Mouse (Mus musculus): ENCODE results near the gene Emc7. TPM values are rescaled to one million over a fixed set of nuclear protein-coding genes. Genes with fewer than 3 reads are reported as not detected.

Gene Emc7
- total RNA-seq, 4 experiments from 2014 or later, result 42.8 to 48.1 (median 46.4) TPM

DNA sequence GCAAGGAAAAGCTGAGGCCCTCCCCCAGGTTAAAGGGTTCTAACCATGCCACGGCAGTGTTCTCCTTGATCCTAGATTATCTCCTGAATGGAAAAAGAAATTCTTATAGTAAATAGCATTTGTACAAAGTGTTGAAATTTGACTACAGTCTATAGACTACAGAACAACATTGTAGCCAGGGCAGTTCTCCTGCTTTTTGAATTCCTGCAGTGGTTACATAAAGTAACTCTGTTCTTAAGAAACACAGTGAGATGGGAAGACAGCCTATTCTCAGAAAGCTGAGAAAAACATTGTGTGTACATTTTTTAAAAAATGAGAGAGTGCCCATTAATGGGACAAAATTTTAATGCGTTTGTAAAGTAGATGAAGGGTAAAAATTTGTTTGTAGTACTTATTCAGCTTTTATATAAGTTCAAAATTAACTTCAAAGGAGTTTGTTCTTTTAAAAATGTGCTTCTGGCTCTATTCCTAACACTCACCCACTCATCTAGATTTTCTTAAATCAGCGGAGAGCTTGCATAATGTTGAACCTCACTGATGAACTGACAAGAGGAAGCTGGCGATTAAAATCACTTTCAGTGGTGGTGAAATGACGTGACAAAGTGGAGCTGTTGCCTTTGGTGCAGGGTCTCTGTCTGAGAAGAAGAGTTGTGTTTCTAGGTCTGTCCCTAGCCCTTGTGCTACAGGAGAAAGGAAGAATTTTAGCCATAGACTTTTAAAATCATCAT is 20.4 kb downstream of the Emc7 start:
- no peak for DNase-seq (ENCODE audit: low spot score in 2 of 2)

DNA sequence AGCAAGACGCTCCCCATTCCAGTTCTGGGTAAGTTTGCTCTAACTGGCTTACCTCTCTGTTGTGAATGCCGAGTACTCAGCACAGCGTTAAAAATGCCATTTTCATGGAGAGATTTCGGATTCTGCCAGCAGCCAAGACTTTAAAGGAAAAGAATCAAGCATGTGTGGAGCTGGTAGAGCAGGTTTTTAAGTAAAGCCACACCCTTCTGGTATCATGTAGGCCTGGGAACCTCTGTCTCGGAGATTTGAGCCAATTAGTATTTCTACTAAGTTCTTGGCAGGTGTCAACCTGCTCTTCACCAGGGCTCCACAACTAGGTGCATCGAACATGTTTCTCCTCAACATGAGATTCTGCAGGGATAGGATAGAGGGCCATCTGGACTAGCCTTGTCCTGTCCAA is 21.8 kb downstream of the Emc7 start:
- no peak for DNase-seq (ENCODE audit: low spot score in 2 of 2)

DNA sequence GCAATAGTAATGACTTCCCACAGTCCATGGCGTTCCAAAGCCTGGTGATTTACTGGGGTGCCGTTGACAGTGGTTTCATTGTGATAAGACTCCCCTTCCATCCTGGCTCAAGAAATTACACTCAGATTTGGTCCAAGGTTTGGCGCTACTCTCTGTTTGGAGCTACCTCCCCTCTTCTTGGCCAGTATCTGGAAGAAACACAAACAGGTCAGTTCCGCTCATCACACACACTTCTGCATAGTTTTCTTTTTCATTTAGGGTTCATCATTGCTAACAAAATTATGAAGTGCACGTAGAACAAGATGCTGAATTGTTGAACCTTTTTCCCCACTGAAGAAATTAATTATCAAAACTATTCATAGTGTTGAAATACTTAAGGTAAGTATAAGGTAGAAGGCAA is 25.9 kb downstream of the Emc7 start, which contains the start of gene Chrm5:
TSS of gene Chrm5 (minus strand) at position 101 of the 400 bp plus-strand sequence.
- no peak for DNase-seq (ENCODE audit: low spot score in 2 of 2)

DNA sequence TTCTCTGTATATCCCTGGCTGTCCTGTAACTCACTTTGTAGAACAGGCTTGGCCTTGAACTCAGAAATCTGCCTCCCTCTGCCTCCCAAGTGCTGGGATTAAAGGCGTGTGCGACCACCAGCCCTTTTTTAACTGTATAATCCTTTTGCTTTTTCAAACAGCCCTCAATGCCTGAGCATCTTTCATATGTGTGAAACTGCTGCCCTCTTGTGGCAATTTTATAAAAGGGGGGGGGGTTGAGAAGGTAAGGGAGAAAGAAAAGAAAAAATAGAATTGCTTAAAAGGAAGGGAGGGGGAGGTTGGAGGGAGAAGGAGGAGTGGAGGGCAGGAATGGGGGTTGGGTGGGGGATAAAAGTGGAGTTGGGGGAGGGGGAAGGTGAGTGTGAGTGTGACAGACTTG is 26.8 kb downstream of the Emc7 start:
- DNase-seq (ENCODE audit: low spot score in 2 of 2), result no peak

DNA sequence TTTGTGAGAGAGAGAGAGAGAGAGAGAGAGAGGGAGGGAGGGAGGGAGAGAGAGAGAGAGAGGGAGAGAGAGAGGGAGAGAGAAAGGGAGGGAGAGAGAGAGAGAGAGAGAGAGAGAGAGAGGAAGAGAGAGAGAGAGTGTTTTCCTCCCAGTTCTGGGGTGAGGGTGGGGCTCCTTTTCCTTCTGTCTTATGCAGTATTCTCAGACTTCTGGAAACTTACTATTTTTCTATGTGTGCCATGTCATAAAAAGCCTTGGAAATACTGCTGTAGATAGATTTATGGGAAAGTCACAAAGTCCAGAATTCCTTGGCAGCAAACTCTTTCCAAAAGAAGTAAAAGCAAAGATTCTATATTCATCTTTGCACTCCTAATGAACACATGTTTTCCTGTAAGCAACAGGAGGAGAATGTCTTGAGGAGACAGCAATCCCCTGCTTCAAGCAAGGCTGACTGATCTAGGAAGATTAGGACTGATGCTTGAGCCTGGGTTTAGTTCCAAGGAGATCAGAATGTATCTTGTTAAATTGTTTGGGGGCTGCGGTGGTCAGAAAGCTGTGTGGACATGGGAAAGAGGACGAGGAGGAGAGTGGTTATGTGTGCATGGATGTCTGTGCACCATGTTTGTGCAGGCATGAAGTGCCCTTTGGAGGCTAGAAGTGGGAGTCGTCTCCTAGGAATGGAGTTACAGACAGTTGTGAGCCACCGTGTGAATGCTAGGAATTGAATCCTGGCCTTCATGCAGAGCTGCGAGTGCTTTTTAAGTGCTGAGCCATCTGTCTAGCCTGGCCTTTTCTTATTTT is 27.9 kb downstream of the Emc7 start:
- no peak for DNase-seq (ENCODE audit: low spot score in 2 of 2)

DNA sequence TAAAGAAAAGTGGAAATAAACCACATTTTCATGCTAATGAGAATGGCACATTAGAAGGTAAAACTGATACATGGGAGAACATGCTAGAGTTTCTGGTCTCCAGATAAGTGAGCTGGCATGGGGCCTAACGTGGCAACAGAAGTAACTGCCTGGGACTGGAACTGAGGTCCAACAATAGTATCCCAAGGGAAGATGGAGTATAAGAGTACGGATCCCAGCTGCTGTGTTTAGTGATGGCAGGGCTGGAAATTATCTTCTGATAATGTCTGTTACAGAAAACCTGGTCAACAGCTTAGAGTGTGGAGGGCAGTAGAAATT is 28.5 kb downstream of the Emc7 start:
- DNase-seq (ENCODE audit: low spot score in 2 of 2), result no peak

DNA sequence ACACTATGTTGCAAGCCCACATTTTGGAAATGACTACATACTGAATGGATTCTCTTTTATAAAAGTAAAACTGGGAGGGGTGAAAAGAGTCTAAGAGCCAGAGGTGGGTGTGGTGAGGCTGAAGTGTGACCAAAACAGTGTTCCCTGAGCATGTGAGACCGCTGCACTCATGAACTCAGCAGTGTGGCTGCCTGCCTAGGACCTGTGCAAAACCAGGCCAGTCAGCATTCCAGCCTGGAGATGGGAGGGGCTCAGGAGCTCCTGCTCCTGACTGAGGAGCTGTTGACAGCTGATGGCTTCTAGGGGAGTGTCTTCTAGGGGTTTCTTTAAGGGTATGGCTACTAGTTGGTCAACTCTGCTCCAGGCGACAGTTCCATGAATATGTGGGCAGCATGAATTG is 30.1 kb downstream of the Emc7 start:
- DNase-seq (ENCODE audit: low spot score in 2 of 2), result no peak

DNA sequence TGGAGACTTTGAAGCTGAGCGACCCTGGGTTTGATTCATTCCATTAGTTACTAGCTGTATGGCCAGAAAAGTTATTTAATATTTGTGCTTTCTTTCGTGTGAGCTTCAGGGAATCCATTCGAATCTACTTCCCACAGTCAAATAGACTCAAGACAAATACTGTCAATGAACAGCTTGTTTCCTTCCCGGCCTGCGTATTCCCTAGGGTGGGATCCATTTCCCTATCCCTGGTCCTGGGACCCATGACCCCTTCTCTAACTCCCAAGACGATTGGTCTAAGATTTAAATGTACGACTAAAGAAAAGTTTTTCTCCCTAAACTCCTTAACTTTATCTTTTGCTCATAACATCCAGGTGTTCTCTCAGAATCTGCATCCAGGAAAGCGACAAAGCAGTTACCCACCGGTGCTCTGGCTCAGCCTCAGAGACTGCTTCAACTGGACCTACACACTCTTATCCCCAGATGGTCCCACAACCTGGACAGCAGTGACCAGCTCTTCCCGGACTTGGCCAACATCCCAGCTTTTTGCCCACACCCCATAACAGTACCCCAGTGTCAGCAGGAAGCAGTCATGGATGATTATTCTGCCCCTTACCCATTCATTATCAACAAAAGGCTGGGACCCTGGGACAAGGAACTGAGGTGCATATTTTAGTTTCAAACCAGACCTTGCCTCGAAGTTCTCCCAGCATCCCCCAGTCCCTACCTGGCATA is 35.8 kb downstream of the Emc7 start:
- DNase-seq (ENCODE audit: low spot score in 2 of 2), result no peak

DNA sequence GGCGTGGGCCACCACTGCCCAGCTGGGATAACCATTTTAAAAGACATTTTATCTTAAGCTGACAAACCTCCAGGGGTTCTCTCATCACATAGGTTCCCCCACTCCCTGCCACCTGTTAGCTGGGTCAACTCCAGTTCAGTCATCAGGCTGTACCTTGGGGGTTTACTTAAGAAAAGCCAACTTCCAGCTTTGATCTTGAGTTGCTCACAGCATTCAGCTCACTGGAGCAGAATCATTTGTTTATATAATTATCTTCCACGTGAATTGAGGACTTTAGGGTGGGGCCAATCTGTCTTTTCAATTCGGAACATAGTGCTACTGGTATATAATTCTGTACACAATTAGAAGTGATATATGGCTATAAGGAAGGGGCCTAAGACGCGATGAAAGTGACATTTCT is 36.8 kb downstream of the Emc7 start:
- DNase-seq (ENCODE audit: low spot score in 2 of 2), result no peak

DNA sequence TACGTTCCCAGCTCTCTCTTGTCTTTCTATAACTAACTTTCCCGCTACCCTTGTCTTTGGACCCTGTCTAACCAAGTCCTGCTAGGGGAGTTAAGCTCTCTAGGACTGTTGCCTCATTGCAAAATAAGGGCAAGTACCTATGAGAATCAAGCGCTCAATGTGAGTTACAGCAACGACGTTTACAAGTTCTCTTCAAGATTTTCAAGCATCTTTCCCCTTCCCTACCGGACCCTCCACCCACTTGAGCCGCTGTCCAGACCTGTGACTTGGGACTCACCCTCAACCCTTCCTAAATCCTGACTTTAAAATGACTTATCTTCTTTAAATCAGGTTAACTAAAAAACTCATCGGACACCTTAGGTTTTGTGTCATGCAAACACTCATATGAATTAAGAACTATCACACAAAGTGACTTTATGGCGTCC is 37.6 kb downstream of the Emc7 start:
- no peak for DNase-seq (ENCODE audit: low spot score in 2 of 2)

DNA sequence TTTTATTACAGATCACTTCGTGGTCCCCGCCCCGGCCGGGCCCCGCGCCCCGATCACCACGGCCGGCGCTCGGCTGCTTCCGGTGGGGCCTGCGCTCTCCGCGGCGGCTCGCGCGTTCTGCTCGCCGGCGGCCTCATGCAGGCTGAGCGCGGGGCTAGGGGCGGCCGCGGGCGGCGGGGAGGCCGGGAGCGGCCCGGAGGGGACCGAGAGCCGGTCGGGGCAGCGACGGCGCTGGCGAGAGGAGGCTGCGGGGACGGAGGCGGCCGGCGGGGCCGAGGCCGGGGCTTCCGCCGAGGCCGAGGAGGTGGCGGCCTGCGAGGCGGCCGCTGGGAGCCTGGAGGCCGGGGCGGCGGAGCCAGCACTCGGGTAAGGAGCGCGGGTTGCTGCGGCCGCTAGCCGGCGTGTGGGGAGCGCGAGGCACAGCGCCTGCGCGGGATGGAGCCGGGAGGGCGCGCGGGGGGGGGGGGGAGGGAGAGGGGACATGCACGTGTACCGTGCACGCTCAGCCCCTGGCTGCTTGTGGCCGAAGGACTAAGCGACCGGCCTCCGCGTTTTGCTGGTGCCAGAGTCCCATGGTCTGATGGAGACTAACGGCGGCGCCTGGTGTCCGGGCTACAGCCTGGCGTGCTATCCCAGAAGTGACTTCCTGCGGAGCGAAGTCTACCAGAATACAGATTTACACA is 38.2 kb downstream of the Emc7 start, which contains the start of gene Aven:
TSS of gene Aven (plus strand) at position 109 of the 683 bp plus-strand sequence.
- DNase-seq (ENCODE audit: low spot score in 2 of 2), result peak; percentile 53 to 76

DNA sequence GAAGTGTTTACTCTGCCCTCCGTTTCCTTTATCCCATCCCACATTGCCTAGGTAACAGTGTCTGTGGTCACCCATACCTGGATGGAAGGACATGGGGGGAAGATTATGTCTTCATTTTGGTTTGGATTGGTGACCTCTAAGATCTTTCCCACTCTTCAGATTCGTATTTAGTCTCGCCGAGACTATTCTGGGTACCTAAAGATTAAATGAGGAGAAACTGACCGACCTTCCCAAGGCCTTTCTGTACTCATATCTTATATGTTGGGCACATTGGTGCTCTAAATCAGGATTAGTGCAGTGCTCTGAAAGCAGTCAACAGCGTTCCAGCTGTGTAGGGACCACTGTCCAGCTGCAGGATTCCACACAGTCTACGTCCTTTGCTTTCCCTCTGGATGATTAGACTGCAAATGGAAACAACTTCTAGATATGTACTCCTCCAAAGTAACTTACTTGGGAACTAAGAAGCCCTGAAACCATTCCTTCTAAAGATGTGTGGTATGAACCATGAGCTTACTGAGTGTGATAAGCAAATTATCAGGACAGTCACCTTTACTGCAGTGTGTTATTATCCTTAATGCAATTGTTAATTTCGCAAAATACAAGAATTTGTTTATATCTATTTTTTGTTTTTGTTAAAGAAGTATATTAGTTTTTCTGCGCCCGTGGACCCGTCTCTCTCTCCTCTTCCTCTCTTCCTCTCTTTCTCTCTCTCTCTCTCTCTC is 38.9 kb downstream of the Emc7 start:
- no peak for DNase-seq (ENCODE audit: low spot score in 2 of 2)

DNA sequence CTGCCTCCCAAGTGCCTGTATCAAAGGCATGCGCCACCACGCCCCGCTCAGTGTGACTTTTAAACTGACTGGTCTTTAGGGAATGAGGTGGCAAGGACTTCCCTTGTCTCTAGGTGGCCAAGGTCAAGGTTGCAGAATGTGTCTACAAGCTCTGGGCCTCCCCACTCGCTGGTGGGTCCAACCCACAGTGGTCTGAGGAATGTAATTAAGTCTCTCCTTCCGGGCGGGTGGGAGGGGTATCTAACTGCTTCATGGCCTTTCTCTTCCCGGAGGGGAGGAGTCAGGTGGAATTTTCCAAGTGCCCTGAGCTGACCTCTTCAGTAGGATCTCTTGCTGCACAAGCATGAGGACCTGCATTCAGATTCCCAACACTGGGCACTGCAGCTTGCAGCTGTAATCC is 43.1 kb downstream of the Emc7 start:
- no peak for DNase-seq (ENCODE audit: low spot score in 2 of 2)

DNA sequence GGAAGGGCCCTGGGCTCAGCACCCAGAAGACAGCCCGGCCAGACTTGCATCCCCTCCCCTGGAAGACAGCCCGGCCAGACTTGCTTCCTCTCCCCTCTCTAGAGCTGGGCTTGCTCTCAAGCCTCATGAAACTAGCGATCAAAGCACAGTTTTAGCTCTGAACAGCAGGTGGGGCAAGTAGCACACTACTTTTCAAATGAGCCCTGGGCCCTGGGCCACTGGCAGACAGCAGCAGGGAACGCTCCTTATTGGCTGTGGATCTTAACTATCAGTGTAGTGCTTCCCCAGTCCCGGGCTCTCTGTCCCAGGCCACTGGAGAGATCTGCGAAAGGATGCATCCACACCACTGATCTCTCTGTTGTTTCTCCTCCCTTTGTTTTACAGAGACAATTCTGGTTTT is 46.4 kb downstream of the Emc7 start:
- peak; percentile 72 to 77 for DNase-seq (ENCODE audit: low spot score in 2 of 2)

DNA sequence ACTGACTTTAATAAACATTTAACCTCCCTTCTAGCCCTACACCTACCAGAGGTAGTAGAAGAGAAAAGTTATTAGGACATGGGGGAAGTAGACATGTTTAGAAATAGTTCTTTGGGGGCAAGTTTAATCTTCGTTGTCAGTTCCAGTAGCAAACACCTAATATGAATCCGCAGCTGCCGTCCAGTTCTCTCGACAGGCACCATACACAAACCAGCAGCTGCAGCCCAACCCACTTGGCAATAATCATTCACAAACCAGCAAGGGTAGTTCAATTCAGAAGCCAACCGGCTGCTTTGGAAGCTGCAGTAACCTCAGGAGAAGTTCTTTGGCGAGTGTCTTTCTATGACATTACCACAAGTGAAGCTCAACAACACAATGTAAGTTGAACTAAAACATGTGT is 49.2 kb downstream of the Emc7 start:
- no peak for DNase-seq (ENCODE audit: low spot score in 2 of 2)

DNA sequence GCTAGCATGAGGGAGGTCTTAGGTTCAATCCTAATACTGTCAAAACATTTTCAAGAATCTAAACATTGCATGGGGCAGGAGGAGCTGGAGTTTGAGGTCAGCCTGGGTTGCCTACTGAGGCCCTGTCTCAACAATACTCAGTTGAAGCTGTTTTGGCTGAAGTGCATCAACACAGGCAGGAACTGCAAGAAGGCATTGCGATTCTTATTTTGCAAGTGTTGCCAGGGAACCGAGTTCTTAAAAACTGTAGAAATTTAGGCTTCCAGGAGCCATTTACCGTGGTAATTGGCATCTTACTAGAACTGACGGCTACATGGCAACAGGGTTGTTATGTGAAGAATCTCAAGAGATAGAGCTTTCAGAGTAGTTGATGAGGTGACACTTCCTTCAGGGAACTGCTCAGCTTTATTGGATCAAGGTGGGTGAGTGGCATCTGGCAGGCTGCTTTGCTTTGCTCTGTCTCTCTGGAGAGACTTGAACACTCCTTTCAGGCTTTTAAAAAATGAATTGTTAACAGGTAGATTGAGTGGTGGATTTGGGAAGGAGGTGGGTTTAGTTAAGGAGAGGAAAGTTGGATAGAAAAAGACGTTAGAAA is 52.1 kb downstream of the Emc7 start:
- DNase-seq (ENCODE audit: low spot score in 2 of 2), result no peak

DNA sequence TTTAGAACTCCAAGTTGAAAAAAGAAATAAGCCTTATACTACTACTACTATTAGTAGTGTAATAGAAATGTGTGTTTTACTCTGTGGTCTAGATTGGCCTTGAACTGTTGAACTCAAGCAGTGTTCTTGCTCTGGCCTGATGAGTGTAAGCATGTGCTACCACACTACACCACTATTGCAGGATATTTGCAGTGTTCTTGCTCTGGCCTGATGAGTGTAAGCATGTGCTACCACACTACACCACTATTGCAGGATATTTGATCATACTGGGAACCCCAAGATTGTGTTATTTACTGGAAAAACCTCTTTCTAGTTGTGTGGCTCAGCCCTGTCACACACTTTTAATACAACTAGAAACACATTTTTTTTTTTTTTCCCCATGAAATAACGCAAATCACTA is 52.6 kb downstream of the Emc7 start:
- DNase-seq (ENCODE audit: low spot score in 2 of 2), result no peak

DNA sequence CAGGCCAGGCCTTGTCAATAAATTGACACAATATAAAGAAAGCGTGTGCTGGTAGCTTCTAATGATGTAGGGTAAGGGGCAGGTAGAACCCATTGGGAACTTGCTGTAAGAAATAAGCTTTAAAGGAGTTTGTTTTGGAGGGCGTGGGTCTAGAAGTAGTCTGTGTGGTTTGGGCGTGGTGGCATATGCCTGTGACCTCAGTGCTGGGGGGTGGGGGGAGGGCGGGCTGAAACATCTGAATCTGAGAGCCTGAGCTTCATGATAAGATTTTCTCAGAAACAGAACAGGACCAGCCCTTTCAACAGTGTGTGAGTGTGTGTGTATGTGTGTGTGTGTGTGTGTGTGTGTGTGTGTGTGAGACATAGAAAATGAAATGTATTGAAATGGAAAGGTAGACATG is 55.3 kb downstream of the Emc7 start:
- DNase-seq (ENCODE audit: low spot score in 2 of 2), result no peak

DNA sequence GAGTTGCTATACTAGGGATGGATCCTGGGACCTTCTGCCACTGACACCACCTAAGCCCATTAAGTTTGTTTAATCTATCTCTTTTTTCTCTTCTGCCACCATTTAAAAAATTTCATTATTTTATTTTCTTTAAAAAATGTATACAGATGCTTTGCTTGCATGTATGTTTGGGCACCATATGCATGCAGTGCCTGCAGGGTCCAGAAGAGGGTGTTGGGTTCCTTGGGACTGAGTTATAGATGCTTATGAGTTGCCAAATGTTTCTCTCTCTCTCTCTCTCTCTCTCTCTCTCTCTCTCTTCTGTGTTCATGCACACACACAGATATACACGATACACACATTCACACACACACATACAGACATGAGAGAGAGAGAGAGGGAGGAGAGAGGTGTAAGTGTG is 58.2 kb downstream of the Emc7 start:
- no peak for DNase-seq (ENCODE audit: low spot score in 2 of 2)

DNA sequence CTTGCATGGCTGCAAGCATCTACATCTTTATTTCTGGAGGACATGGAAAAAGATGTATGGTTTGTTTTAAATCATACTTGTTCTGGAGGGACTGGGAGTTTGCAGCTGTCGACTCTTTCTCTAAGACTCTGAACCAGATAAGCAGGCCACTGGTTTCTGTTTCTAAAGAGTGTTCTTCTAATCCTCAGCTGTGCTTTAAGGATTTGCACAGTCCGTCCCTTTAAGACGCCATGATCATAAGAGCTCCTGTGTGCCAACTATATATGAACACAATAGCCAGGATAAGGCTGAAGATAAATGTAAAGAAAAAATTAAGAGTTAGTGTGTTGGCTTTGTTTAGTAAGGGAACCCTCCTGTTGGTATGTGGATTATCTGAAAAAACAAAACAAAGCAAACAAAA is 61.9 kb downstream of the Emc7 start:
- DNase-seq (ENCODE audit: low spot score in 2 of 2), result no peak

DNA sequence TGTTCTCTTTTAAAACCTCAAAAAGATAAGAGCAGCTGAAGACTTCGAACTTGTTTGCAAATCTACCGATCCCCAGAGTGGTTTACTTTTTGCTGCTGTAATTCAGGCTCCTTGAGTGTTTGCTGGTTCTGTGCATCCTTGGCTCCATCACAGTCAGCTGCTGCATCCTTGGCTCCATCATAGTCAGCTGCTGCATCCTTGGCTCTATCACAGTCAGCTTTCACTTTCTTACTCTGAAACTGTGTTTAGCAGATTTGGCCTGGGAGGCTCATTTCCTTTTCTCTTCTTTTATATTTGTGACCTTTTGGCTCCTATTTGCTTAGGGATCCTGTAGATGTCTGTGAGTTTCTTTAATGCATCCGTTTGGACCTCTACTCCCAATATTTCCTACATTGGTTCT is 62.4 kb downstream of the Emc7 start:
- no peak for DNase-seq (ENCODE audit: low spot score in 2 of 2)

All from layer of hippocampus, adult 8-10 months (tissue).